Mouse (Mus musculus): ENCODE data around the gene Pth2r.

The Pth2r gene

GRCm38 (mm10) chr1:65281756-65282155 lies at the start of gene Pth2r:
Pth2r (plus strand) TSS chr1:65282056.
- DNase-seq (ENCODE audit: low spot score in 2 of 2), result no peak

GRCm38 (mm10) chr1:65237712-65238111 lies 44.1 kb upstream of the Pth2r start:
- no peak for DNase-seq (ENCODE audit: low spot score in 2 of 2)

GRCm38 (mm10) chr1:65245637-65246036 lies 36.2 kb upstream of the Pth2r start:
- DNase-seq (ENCODE audit: low spot score in 2 of 2), result no peak

- no peak for DNase-seq (ENCODE audit: low spot score in 2 of 2)
Measured at GRCm38 (mm10) chr1:65280461-65280860, 1.4 kb upstream of the Pth2r start.

- no peak for DNase-seq (ENCODE audit: low spot score in 2 of 2)
Measured at GRCm38 (mm10) chr1:65282766-65283165, 910 bp downstream of the Pth2r start.

- no peak for DNase-seq (ENCODE audit: low spot score in 2 of 2)
Measured at GRCm38 (mm10) chr1:65308476-65308875, 26.6 kb downstream of the Pth2r start.

- DNase-seq (ENCODE audit: low spot score in 2 of 2), result no peak
Measured at GRCm38 (mm10) chr1:65311214-65311933, 29.5 kb downstream of the Pth2r start.

- no peak for DNase-seq (ENCODE audit: low spot score in 2 of 2)
Measured at GRCm38 (mm10) chr1:65312118-65312517, 30.3 kb downstream of the Pth2r start.

GRCm38 (mm10) chr1:65312896-65313295 lies 31.0 kb downstream of the Pth2r start:
- DNase-seq (ENCODE audit: low spot score in 2 of 2), result no peak

- no peak for DNase-seq (ENCODE audit: low spot score in 2 of 2)
Measured at GRCm38 (mm10) chr1:65314054-65315021, 32.5 kb downstream of the Pth2r start.

- no peak for DNase-seq (ENCODE audit: low spot score in 2 of 2)
Measured at GRCm38 (mm10) chr1:65315022-65315407, 33.2 kb downstream of the Pth2r start.

- DNase-seq (ENCODE audit: low spot score in 2 of 2), result no peak
Measured at GRCm38 (mm10) chr1:65334026-65334425, 52.2 kb downstream of the Pth2r start.

- no peak for DNase-seq (ENCODE audit: low spot score in 2 of 2)
Measured at GRCm38 (mm10) chr1:65337768-65338167, 55.9 kb downstream of the Pth2r start.

- no peak for DNase-seq (ENCODE audit: low spot score in 2 of 2)
Measured at GRCm38 (mm10) chr1:65340240-65340639, 58.4 kb downstream of the Pth2r start.

GRCm38 (mm10) chr1:65352979-65353378 lies 71.1 kb downstream of the Pth2r start:
- no peak for DNase-seq (ENCODE audit: low spot score in 2 of 2)

- DNase-seq (ENCODE audit: low spot score in 2 of 2), result no peak
Measured at GRCm38 (mm10) chr1:65354153-65354552, 72.3 kb downstream of the Pth2r start.

GRCm38 (mm10) chr1:65388328-65388727 lies 106.5 kb downstream of the Pth2r start:
- peak in 1 of 2 experiments; percentile 63 for DNase-seq (ENCODE audit: low spot score in 2 of 2)

GRCm38 (mm10) chr1:65389621-65390020 lies 107.8 kb downstream of the Pth2r start:
- no peak for DNase-seq (ENCODE audit: low spot score in 2 of 2)

GRCm38 (mm10) chr1:65407441-65407840 lies 125.6 kb downstream of the Pth2r start:
- DNase-seq (ENCODE audit: low spot score in 2 of 2), result no peak

- no peak for DNase-seq (ENCODE audit: low spot score in 2 of 2)
Measured at GRCm38 (mm10) chr1:65420909-65421308, 139.1 kb downstream of the Pth2r start.

GRCm38 (mm10) chr1:65422501-65423010 lies 140.7 kb downstream of the Pth2r start:
- DNase-seq (ENCODE audit: low spot score in 2 of 2), result no peak

Data from urinary bladder, postnatal 4 days (tissue).